Mouse (Mus musculus) stomach, postnatal 0 days (tissue): ENCODE data around the gene Hist1h2bh.
"Not testable (repeated sequence)": the region's sequence is repeated elsewhere in the genome, so short reads cannot be mapped to it uniquely, and the experiment has no call there.

ENCODE experiments used
- CTCF ChIP-seq: IDR thresholded peaks from 2 replicates; pipeline ENCODE4 v1.5.1; 2016; ENCODE audit warnings: antibody characterized with exemption, low read depth, mild to moderate bottlenecking, moderate library complexity
- EP300 ChIP-seq: optimal IDR thresholded peaks from 2 replicates; pipeline ENCODE3; 2016; ENCODE audit warnings: antibody characterized with exemption

DNA sequence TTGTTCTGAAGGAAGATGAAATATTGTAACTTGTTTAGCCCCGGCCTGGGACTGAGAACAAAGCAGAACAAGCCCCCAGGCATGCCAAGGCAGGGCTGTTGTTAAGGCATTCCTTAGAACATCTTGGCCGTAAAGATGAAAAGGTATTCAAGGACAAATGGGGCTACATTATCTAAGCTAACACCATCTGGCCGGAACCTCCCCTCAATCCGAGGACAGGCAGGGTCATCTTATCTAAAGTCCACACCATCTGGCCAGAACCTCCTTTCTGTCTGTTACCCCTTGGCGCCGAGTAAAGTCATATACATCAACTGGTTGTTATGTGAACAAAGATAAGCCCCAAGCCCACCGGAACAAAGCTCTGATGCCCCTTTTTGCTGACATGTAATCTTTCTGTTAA is 48.7 kb upstream of the Hist1h2bh start:
- not testable (repeated sequence) for TF ChIP-seq CTCF, EP300
